Mouse (Mus musculus) intestine, postnatal 0 days (tissue): ENCODE measurements at regions not wholly inside any gene's neighbourhood (a gene's known extent, or its start where the extent isn't known, plus 50 kb on each side); places are given as distances from the start of the nearest gene placed in this dataset.
A peak's percentile ranks its signal among the peaks of the same experiment; 100 is the strongest.

Experiments used
- ATAC-seq: fragments of 200-750 bp; cut with Nextera tagmentation; 2 replicates; pipeline ENCODE4 v1.8.0; 2017; ENCODE audit warnings: mild to moderate bottlenecking, moderate TSS enrichment, moderate library complexity
- H3K27ac ChIP-seq: fragments of 300-500 bp; sonication (generic); 2 replicates; pipeline ENCODE4 v1.5.1; 2014; ENCODE audit warnings: mild to moderate bottlenecking, low read depth, low read length, moderate library complexity
- H3K27me3 ChIP-seq: fragments of 300-500 bp; sonication (generic); replicated peaks from 2 replicates; pipeline ENCODE4 v1.6.1; 2014; ENCODE audit warnings: low read length, mixed read lengths; ENCODE audit not compliant: control insufficient read depth, insufficient read depth
- H3K36me3 ChIP-seq: fragments of 300-500 bp; sonication (generic); 2 replicates; pipeline ENCODE4 v1.6.1; 2014; ENCODE audit warnings: mild to moderate bottlenecking, moderate library complexity; ENCODE audit not compliant: control insufficient read depth, insufficient read depth
- H3K4me1 ChIP-seq: fragments of 300-500 bp; sonication (generic); replicated peaks from 2 replicates; pipeline ENCODE4 v1.6.1; 2014; ENCODE audit warnings: antibody characterized with exemption, low read length, mixed read lengths; ENCODE audit not compliant: control insufficient read depth, insufficient read depth
- H3K4me2 ChIP-seq: fragments of 300-500 bp; sonication (generic); replicated peaks from 2 replicates; pipeline ENCODE4 v1.6.1; 2014; ENCODE audit warnings: low read depth, mild to moderate bottlenecking, moderate library complexity
- H3K4me3 ChIP-seq: fragments of 300-500 bp; sonication (generic); 2 replicates; pipeline ENCODE4 v1.5.1; 2014; ENCODE audit warnings: low read depth, low read length
- H3K9ac ChIP-seq: fragments of 300-500 bp; sonication (generic); 2 replicates; pipeline ENCODE4 v1.6.1; 2014; ENCODE audit warnings: mild to moderate bottlenecking, low read depth, low read length
- H3K9me3 ChIP-seq: fragments of 300-500 bp; sonication (generic); 2 replicates; pipeline ENCODE4 v1.6.1; 2016; ENCODE audit warnings: mixed run types; ENCODE audit not compliant: control insufficient read depth
- CTCF ChIP-seq: sonication (generic); IDR thresholded peaks from 2 replicates; pipeline ENCODE4 v1.5.1; 2016; ENCODE audit warnings: low read depth, mild to moderate bottlenecking, control low read depth, antibody characterized with exemption, moderate library complexity
- WGBS: fragments of 180-500 bp; shearing (Covaris S2); extraction: QIAGEN DNeasy Blood & Tissue Kit; methylation state at CpG from one replicate; pipeline ENCODE4 v1.1.7; 2014; 5-methylcytosine and 5-hydroxymethylcytosine counted together

GRCm38 (mm10) chr13:98572011-98572570 is 65.1 kb downstream of the Tmem174 start:
- Histone ChIP-seq H3K27ac (no peak overlapping the region), H3K9me3 (no peaks in the 10 kb centered on the region), H3K36me3 (no peaks in the 10 kb centered on the region), H3K4me3 (peak overlapping the region; percentile 42), H3K4me1 (no peaks in the 10 kb centered on the region), H3K27me3 (peaks cover 12% of the 10 kb centered on the region), H3K4me2 (peak overlapping the region; percentile 78; the same call in 1 of the 2 replicates), H3K9ac (no peak overlapping the region)
- no peak for ATAC-seq
- WGBS: 33% methylated on average over 11 of the region's 14 CpGs
- no peak for TF ChIP-seq CTCF

- H3K9me3 ChIP-seq: no peaks in the 10 kb centered on the region
- no peak for TF ChIP-seq CTCF
- 50% methylated on average over 3 of the region's 3 CpGs for WGBS
- no peak overlapping the region for H3K4me3 ChIP-seq
- H3K9ac ChIP-seq: no peak overlapping the region
- no peaks in the 10 kb centered on the region for H3K4me1 ChIP-seq
- H3K36me3 ChIP-seq: no peaks in the 10 kb centered on the region
- H3K4me2 ChIP-seq: no peak overlapping the region
- ATAC-seq: no peak
- peaks cover 12% of the 10 kb centered on the region for H3K27me3 ChIP-seq
- H3K27ac ChIP-seq: no peak overlapping the region
These were observed 66.2 kb downstream of the Tmem174 start for GRCm38 (mm10) chr13:98571051-98571450.

- H3K9me3 ChIP-seq: no peaks in the 10 kb centered on the region
- no peak for ATAC-seq
- H3K4me2 ChIP-seq: no peak overlapping the region
- no peak for TF ChIP-seq CTCF
- H3K36me3 ChIP-seq: no peaks in the 10 kb centered on the region
- 61% methylated on average over 6 of the region's 6 CpGs for WGBS
- no peak overlapping the region for H3K4me3 ChIP-seq
- no peak overlapping the region for H3K27ac ChIP-seq
- H3K9ac ChIP-seq: no peak overlapping the region
- H3K27me3 ChIP-seq: no peaks in the 10 kb centered on the region
- H3K4me1 ChIP-seq: no peaks in the 10 kb centered on the region
These were observed 63.9 kb upstream of the Gm10320 start for GRCm38 (mm10) chr13:98555693-98556092.

- ATAC-seq: no peak
- H3K27me3 ChIP-seq: no peaks in the 10 kb centered on the region
- H3K4me2 ChIP-seq: no peak overlapping the region
- TF ChIP-seq CTCF: no peak
- H3K9me3 ChIP-seq: no peaks in the 10 kb centered on the region
- H3K4me3 ChIP-seq: no peak overlapping the region
- no peak overlapping the region for H3K27ac ChIP-seq
- no peaks in the 10 kb centered on the region for H3K36me3 ChIP-seq
- no peak overlapping the region for H3K9ac ChIP-seq
- H3K4me1 ChIP-seq: no peaks in the 10 kb centered on the region
- 84% methylated on average over 13 of the region's 13 CpGs for WGBS
These were observed 59.7 kb upstream of the Gm10320 start for GRCm38 (mm10) chr13:98551471-98552020.

GRCm38 (mm10) chr13:98547223-98547622 is 55.4 kb upstream of the Gm10320 start:
- H3K4me3 ChIP-seq: no peak overlapping the region
- TF ChIP-seq CTCF: no peak
- 61% methylated on average over 5 of the region's 5 CpGs for WGBS
- no peaks in the 10 kb centered on the region for H3K36me3 ChIP-seq
- no peaks in the 10 kb centered on the region for H3K4me1 ChIP-seq
- H3K27me3 ChIP-seq: no peaks in the 10 kb centered on the region
- H3K27ac ChIP-seq: no peak overlapping the region
- ATAC-seq: no peak
- H3K4me2 ChIP-seq: no peak overlapping the region
- H3K9ac ChIP-seq: no peak overlapping the region
- H3K9me3 ChIP-seq: no peaks in the 10 kb centered on the region

- Histone ChIP-seq H3K27ac (no peak overlapping the region), H3K9ac (no peak overlapping the region), H3K27me3 (no peaks in the 10 kb centered on the region), H3K9me3 (no peaks in the 10 kb centered on the region), H3K4me3 (no peak overlapping the region), H3K36me3 (no peaks in the 10 kb centered on the region), H3K4me1 (no peaks in the 10 kb centered on the region), H3K4me2 (no peak overlapping the region)
- ATAC-seq: no peak
- no peak for TF ChIP-seq CTCF
- 60% methylated on average over 5 of the region's 5 CpGs for WGBS
These were observed 54.3 kb upstream of the Gm10320 start for GRCm38 (mm10) chr13:98546116-98546515.
